Mouse (Mus musculus): ENCODE measurements around the gene Dip2c.

GRCm38 (mm10) chr13:9426267-9426666, 149.9 kb downstream of the Dip2c start:
- TF ChIP-seq POLR2A (IDR thresholded peaks at IDR 0.05; ENCODE audit: control insufficient read depth, low read depth, low read length) = no peak
- no peak for TF ChIP-seq CTCF (IDR thresholded peaks at IDR 0.05; ENCODE audit: control insufficient read depth, insufficient read depth, insufficient replicate concordance, low read depth, low read length)
